Mouse (Mus musculus): ENCODE measurements around the gene C2cd5.

Gene C2cd5

DNA sequence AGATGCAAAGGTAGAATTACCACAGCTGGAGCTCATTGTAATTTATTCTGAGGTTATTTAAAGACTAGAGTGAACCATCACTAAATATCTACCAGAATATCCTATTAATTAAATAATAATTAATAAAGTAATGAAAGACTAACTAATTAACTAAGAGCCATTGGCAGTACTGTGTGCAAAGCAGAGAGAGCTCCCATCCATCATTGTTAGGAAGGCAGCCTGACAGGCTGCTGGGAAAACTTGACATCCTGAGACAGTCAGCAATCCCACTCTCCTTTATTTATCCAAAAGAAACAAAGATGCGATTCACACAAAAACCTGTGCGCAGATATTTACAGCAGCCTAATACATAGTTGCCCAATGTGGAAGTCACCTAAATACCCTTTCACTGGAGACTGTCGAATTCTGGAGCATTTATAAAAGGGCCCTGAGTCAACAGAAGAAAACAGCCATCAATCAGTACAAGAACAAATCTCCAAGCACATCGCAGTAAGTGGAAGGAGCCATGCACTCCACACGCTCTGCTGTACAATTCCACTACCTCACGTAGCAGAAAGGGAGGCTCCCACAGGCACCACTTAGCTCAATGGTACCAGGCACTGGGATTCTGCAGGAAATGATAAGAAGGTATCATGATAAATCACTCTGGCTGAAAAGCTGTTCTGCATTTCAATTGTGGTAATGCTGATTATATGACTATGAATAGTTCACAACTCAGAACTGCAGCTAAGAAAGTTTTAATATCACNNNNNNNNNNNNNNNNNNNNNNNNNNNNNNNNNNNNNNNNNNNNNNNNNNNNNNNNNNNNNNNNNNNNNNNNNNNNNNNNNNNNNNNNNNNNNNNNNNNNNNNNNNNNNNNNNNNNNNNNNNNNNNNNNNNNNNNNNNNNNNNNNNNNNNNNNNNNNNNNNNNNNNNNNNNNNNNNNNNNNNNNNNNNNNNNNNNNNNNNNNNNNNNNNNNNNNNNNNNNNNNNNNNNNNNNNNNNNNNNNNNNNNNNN lies 120.0 kb downstream of the C2cd5 start:
- no peak for DNase-seq (ENCODE audit: low read depth, low spot score)

DNA sequence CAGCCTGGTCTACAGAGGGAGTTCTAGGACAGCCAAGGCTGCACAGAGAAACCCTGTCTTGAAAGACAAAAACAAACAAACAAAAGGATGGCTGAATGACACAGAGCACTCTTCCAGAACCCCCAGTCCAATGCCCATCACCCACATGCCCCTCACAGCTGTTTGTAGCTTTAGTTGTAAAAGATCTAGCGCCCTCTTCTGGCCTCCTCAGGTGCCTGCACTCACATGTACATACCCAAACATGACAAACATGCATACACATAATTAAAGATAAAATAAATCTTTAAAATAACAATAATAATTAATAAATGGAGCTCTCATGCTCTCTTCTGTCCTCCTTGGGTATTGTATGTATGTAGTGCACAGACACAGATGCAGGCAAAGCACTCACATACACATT lies 122.7 kb downstream of the C2cd5 start:
- peak; percentile 71 for DNase-seq (ENCODE audit: low read depth, low spot score)

DNA sequence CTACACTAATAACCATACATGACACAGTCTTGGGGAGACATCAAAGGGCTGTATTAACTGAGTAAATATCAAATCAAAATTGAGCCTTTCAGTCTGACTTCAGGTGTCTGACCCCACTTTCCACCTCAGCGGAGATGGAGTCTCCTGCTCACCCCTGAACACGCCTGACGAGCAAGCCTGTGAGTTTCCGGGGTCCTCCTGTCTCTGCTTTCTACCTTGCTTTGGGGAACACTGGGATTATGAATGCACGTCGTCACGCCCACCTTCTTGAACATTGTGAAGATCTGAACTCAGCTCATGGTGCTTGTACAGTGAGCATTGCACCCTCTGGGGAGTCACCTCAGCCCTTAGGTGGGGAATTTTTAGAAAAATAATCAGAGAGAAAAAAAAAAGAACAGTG lies 126.7 kb downstream of the C2cd5 start:
- no peak for DNase-seq (ENCODE audit: low read depth, low spot score)

DNA sequence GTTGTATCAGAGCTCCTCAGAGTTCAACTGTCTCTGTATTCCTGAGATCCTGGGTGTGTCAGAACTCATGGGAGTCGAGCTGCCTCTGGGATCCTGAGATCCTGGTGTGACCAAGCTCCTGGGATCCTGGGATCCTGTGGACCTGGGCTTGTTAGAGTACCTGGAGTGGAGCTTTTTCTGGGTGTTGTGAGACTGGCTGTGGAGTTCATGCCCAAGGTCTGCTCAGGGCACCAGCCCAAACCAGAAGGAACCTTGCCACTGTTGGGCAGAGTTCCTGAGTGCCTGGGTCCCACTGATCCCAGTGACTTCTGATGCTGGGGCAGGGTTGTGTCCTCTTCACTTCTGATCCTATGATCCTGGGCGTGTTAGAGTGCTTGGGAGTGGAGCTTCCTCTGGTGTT lies 127.7 kb downstream of the C2cd5 start:
- no peak for DNase-seq (ENCODE audit: low read depth, low spot score)

DNA sequence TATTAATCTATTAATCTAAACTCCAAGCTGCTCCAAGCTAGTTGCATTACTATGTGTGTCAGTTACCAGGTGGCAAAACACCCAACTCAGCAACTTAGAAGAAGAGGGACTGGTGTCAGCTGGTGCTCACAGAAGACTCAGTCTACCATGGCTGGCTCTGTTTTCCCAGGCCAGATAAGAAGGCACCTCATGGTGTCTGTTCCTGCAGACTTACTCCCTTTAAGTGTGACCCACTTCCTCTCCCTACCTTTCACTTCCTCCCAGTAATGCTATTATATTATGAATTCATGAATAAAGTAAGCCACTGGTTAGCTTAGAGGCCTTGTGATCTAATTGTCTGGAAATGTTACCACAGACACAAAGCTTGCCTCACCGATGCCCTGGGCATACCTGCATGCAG lies 132.5 kb downstream of the C2cd5 start:
- no peak for DNase-seq (ENCODE audit: low read depth, low spot score)

DNA sequence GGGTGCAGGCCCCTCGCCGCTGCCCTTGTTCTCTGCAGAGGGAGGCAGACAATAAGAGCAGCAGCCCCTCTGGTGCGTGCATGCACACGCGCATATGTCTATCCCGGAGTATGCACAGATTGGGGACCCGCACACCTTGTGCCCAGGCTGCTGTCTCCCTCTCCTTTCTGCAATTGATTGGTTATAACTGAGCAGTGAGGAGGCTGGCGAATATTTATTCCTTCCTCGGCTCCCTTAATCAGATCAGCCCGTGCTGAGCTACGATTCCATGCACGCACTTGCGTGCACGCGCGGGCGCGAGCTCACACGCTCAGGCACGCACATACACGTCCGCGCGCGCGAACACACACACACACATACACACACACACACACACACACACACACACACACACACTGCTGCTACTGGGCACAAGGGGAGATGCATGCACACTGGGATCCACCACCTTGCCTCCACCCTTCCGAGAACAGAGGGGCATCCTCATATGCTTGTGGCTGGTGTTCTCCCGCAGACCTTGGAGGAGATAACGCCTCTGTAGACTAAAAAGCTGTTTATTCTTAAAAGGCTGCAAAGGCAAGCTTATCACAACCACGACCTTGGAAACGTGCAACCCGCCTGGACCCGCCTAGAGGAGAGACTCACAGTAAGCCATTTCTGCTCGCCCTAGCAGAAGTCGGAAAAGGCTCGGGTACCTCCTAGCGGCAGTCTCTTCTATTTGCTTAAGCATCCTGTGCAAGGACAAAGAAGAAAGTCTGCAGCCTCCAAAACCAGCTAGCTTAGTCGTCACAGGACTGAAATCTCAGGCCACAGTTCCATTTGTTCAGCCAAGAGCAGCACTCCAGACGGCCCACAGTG lies 135.2 kb downstream of the C2cd5 start:
- DNase-seq (ENCODE audit: low read depth, low spot score), result peak; percentile 87

DNA sequence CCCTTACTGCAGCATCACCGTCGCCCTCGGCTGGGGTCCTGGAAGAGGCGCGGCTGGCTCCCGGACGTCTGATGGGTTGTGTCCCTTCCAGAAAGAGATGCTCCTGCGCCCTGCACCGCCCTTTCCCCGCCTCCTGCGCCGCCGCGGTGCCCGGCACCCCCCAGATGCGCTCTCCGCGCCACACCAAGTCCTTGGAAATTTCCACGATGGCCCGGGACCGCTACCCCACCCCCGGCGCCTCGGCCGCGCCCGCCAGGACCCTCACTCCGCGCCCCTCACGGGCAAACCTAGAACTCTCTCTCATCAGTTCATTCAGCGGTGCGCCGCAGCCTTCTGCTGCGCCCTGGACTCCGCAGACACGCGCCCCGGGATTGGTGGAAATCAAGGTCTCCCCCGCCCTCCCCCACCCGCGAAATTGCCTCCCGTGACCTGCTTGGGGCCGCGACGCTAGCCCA lies 135.8 kb downstream of the C2cd5 start, which contains the start of gene St8sia1:
St8sia1 (minus strand) TSS at position 377 of the 455 bp plus-strand sequence.
- peak; percentile 80 for DNase-seq (ENCODE audit: low read depth, low spot score)

DNA sequence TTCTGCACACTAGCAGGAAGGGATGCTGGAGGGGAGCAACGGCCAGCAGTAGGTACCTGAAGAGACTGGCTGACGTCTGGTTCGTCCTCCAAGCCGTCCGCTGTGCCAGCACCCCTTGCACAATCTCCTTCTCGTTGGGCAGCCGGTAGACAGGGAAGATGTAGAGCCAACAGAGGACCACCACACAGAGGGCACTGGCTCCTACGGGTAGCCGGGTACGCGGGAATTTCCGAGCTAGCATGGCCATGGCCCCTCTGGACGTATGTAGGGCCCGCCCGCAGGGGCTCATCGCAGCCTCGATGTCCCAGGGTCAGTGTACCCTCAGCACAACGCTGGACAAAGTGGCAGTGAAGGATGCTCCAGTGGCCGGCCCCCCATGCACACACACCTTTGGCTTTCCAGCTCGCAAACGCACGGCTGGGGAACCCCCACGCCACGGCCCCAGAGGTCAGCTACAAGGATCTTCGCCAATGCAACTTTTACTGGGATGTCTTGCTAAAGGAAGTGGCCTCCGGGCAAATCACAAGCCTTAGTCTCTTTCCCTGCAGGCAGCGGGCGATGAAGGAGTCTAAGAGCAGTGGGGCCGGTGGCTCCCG lies 136.4 kb downstream of the C2cd5 start:
- no peak for DNase-seq (ENCODE audit: low read depth, low spot score)

DNA sequence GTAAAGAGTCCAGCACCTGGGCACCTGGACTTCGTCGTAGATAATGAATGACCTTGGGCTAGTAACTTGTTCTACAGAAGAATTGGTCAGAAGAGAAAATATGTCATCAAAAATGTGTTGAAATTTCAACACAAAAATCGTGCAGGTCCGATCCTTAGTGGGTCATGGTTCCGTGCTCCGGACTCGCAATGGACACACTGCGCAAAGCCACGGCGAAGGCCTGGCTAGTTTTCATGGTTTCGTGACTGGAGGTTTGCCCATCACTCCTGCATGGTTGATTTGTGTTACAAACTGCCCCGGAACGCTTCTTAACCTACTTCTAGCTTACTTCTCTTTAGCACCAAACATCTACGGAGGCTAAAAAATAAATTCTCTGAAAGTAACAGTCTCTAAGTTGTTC lies 137.1 kb downstream of the C2cd5 start:
- DNase-seq (ENCODE audit: low read depth, low spot score), result no peak

DNA sequence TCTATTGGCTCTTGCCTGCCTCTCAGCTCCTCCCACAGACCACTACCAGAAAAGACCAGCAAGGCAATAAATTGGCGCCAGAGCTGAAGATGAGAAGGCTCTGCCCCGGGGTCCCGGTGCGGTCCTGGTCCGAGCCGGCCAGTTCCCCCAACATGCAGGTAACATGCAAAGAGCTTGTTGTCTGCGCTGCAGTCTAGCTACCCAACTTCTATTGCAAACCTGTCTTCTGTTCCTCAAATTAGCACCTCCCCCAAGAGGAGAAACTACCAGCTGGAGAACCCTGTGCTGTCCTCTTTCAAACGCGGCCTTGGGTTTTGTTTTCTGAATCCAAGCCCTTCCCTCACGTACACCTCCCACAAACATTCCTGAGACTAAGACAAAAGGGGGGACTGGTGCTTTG lies 137.5 kb downstream of the C2cd5 start:
- peak; percentile 65 for DNase-seq (ENCODE audit: low read depth, low spot score)

DNA sequence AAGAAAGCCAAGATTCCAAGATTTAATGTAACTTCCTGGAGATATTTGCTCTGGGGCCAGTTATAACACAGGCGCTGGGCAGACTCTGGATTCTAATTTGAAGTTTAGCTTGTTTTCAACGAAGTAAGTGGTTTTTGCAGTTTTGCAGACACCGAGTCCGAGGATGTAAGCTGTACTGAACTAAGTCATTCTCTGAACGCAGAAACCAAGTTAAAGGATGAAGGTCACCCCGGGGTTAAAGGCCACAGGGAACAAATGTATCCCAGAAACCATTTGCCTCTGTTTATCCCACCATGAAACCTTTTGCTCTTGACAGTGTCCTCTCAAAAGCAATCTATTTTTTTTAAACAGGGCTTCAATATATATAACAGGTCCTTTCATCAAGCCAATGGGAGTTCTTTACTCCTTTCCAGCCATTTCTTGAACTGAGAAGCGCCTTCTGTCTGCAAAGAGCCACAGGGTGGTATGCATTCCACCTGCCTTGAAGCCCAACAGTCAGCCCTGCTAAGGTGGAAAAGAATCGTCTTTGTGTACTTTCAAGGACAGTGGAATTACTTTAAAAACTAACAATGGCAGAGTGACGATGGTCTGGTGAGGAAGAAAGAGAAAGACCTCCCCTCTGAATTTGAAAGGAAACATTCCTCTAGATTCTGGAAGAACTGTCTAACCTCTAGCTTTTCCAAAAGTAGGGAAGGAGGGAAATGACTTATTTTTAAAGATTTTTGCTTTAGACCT lies 138.1 kb downstream of the C2cd5 start:
- DNase-seq (ENCODE audit: low read depth, low spot score), result peak; percentile 71
